ENCODE assay signal across 14 mouse cellular contexts in the genomic region with DNA sequence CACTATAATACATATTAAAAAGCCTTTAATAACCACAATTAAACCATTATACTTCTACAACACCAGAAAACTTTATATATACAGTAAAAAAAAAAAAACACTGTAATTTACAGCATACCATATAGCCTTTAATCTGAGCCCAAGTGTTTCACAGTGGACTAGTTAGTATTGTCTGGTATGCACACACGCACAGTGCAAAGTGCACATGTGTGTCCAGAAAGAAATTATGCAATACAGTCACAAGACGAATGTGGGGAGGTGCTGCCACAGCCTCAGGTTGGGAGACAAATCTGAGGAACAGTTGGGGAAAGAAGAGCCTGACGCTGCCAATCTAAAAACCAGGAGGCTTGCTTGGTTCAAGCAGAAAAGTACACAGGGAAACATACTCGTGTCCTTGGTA. TPM values are rescaled to one million over a fixed set of nuclear protein-coding genes. Genes with fewer than 3 reads are reported as not detected.
A peak's percentile ranks its signal among the peaks of the same experiment; 100 is the strongest.
DNase-seq lines count a peak whose midpoint lies in the region; ATAC-seq and TF ChIP-seq lines count a peak whose summit lies in the region.
"Had no signal": no experiment of that assay in that cellular context is flagged by ENCODE, and none has a peak within 500 bp of the region (broad histone marks: within the 10 kb centered on the region; RNA-seq: fewer than 3 reads in every experiment).

No protein-coding gene starts in this region.

- H3K27me3 ChIP-seq in kidney, adult 2 months (replicated peaks; ENCODE audit: control insufficient read depth, insufficient read depth, low read length), result no peaks in the 10 kb centered on the region
- no peaks in the 10 kb centered on the region for H3K27me3 ChIP-seq in kidney, embryonic 16.5 days (ENCODE audit: insufficient read depth, low read length)
- no peaks in the 10 kb centered on the region for H3K27me3 ChIP-seq in liver, embryonic 16.5 days (ENCODE audit: control insufficient read depth, insufficient read depth, low read depth, low read length)
- H3K27me3 ChIP-seq in liver, embryonic 12.5 days (replicated peaks), result no peaks in the 10 kb centered on the region
- no peaks in the 10 kb centered on the region for H3K27me3 ChIP-seq in intestine, embryonic 16.5 days (replicated peaks; ENCODE audit: control insufficient read depth, insufficient read depth, low read length)
- H3K27me3 ChIP-seq in hindbrain, embryonic 16.5 days (replicated peaks; ENCODE audit: control insufficient read depth, insufficient read depth, low read length), result no peaks in the 10 kb centered on the region
- H3K27me3 ChIP-seq: embryonic facial prominence, embryonic 12.5 days; forebrain, embryonic 15.5 days; hindbrain, embryonic 12.5 days had no signal

- no peaks in the 10 kb centered on the region for H3K4me1 ChIP-seq in kidney, adult 2 months (ENCODE audit: control insufficient read depth, insufficient read depth, low read length)
- no peaks in the 10 kb centered on the region for H3K4me1 ChIP-seq in kidney, embryonic 16.5 days (ENCODE audit: insufficient read depth, low read length)
- no peaks in the 10 kb centered on the region for H3K4me1 ChIP-seq in liver, embryonic 16.5 days (ENCODE audit: control insufficient read depth, low read depth, low read length)
- no peaks in the 10 kb centered on the region for H3K4me1 ChIP-seq in liver, embryonic 12.5 days
- H3K4me1 ChIP-seq in intestine, embryonic 16.5 days (ENCODE audit: control insufficient read depth, insufficient read depth, low read length), result no peaks in the 10 kb centered on the region
- H3K4me1 ChIP-seq in hindbrain, embryonic 16.5 days (ENCODE audit: control insufficient read depth, insufficient read depth, low read depth, low read length), result no peaks in the 10 kb centered on the region
- H3K4me1 ChIP-seq: embryonic facial prominence, embryonic 12.5 days; forebrain, embryonic 15.5 days; heart, embryonic 10.5 days; hindbrain, embryonic 12.5 days had no signal

- no peaks in the 10 kb centered on the region for H3K36me3 ChIP-seq in kidney, adult 2 months (ENCODE audit: control insufficient read depth, insufficient read depth, low read length)
- no peaks in the 10 kb centered on the region for H3K36me3 ChIP-seq in kidney, embryonic 16.5 days (ENCODE audit: insufficient read depth, low read length)
- no peaks in the 10 kb centered on the region for H3K36me3 ChIP-seq in liver, embryonic 16.5 days (ENCODE audit: control insufficient read depth, insufficient read depth)
- H3K36me3 ChIP-seq in liver, embryonic 12.5 days, result no peaks in the 10 kb centered on the region
- H3K36me3 ChIP-seq in intestine, embryonic 16.5 days (ENCODE audit: control insufficient read depth, insufficient read depth, low read length), result no peaks in the 10 kb centered on the region
- no peaks in the 10 kb centered on the region for H3K36me3 ChIP-seq in hindbrain, embryonic 16.5 days (ENCODE audit: control insufficient read depth, insufficient read depth, low read length)
- H3K36me3 ChIP-seq: embryonic facial prominence, embryonic 12.5 days; forebrain, embryonic 15.5 days; heart, embryonic 10.5 days; hindbrain, embryonic 12.5 days had no signal

- H3K4me3 ChIP-seq in kidney, adult 2 months (ENCODE audit: insufficient read depth, low read depth, low read length), result no peak overlapping the region
- no peak overlapping the region for H3K4me3 ChIP-seq in kidney, embryonic 16.5 days (ENCODE audit: low read length)
- H3K4me3 ChIP-seq in liver, embryonic 16.5 days (ENCODE audit: low read depth, low read length), result no peak overlapping the region
- H3K4me3 ChIP-seq in liver, embryonic 12.5 days, result no peak overlapping the region
- 0 out of 2 replicates have a peak overlapping the region, but pooled peaks have one; percentile 1 for H3K4me3 ChIP-seq in intestine, embryonic 16.5 days (ENCODE audit: low read length)
- H3K4me3 ChIP-seq in hindbrain, embryonic 16.5 days (ENCODE audit: low read length), result no peak overlapping the region
- H3K4me3 ChIP-seq: embryonic facial prominence, embryonic 12.5 days; forebrain, embryonic 15.5 days; heart, embryonic 10.5 days; hindbrain, embryonic 12.5 days had no signal

- 56% methylated on average over 4 of the region's 4 CpGs for WGBS in kidney, adult 2 months
- WGBS in kidney, embryonic 16.5 days, result 73% methylated on average over 4 of the region's 4 CpGs
- WGBS in liver, embryonic 16.5 days (ENCODE audit: insufficient replicate concordance), result 50% methylated on average over 4 of the region's 4 CpGs
- WGBS in liver, embryonic 12.5 days (ENCODE audit: insufficient replicate concordance), result 53% methylated on average over 4 of the region's 4 CpGs
- 55% methylated on average over 4 of the region's 4 CpGs for WGBS in intestine, embryonic 16.5 days
- WGBS in hindbrain, embryonic 16.5 days, result 77% methylated on average over 4 of the region's 4 CpGs

- no peaks in the 10 kb centered on the region for H3K9me3 ChIP-seq in kidney, embryonic 16.5 days (ENCODE audit: low read length)
- no peaks in the 10 kb centered on the region for H3K9me3 ChIP-seq in liver, embryonic 16.5 days (replicated peaks; ENCODE audit: control insufficient read depth, low read length)
- H3K9me3 ChIP-seq in liver, embryonic 12.5 days (replicated peaks), result no peaks in the 10 kb centered on the region
- no peaks in the 10 kb centered on the region for H3K9me3 ChIP-seq in intestine, embryonic 16.5 days (ENCODE audit: control insufficient read depth, low read length)
- H3K9me3 ChIP-seq in hindbrain, embryonic 16.5 days (ENCODE audit: control insufficient read depth, low read length), result no peaks in the 10 kb centered on the region
- H3K9me3 ChIP-seq: embryonic facial prominence, embryonic 12.5 days; forebrain, embryonic 15.5 days; heart, embryonic 10.5 days; hindbrain, embryonic 12.5 days had no signal

- no peak overlapping the region for H3K4me2 ChIP-seq in kidney, embryonic 16.5 days (replicated peaks; ENCODE audit: low read depth, low read length)
- no peak overlapping the region for H3K4me2 ChIP-seq in liver, embryonic 16.5 days (ENCODE audit: low read depth, low read length)
- H3K4me2 ChIP-seq in liver, embryonic 12.5 days, result no peak overlapping the region
- H3K4me2 ChIP-seq in intestine, embryonic 16.5 days (ENCODE audit: low read depth, low read length), result no peak overlapping the region
- no peak overlapping the region for H3K4me2 ChIP-seq in hindbrain, embryonic 16.5 days (ENCODE audit: low read length)
- H3K4me2 ChIP-seq: embryonic facial prominence, embryonic 12.5 days; forebrain, embryonic 15.5 days; hindbrain, embryonic 12.5 days had no signal

- H3K9ac ChIP-seq in kidney, embryonic 16.5 days (replicated peaks; ENCODE audit: low read length), result no peak overlapping the region
- H3K9ac ChIP-seq in liver, embryonic 16.5 days (ENCODE audit: low read depth, low read length), result no peak overlapping the region
- no peak overlapping the region for H3K9ac ChIP-seq in liver, embryonic 12.5 days
- H3K9ac ChIP-seq in intestine, embryonic 16.5 days (ENCODE audit: low read depth, low read length), result no peak overlapping the region
- H3K9ac ChIP-seq in hindbrain, embryonic 16.5 days (ENCODE audit: low read depth, low read length), result no peak overlapping the region
- H3K9ac ChIP-seq: embryonic facial prominence, embryonic 12.5 days; forebrain, embryonic 15.5 days; hindbrain, embryonic 12.5 days had no signal

- no peak for TF ChIP-seq CTCF in kidney, adult 2 months (conservative IDR thresholded peaks at IDR 0.05; ENCODE audit: insufficient read depth, insufficient read length, low read depth, low read length)

- peak; percentile 5 for DNase-seq in kidney, adult 2 months
- DNase-seq in cerebellum, adult 18-20 months, result no peak

- TF ChIP-seq POLR2A in kidney, adult 2 months (IDR thresholded peaks at IDR 0.05; ENCODE audit: low read depth, low read length), result no peak

- ATAC-seq in kidney, embryonic 16.5 days (ENCODE audit: low FRiP score, low TSS enrichment), result no peak
- peak; percentile 50; the same call in 1 of the 2 replicates for ATAC-seq in liver, embryonic 16.5 days (ENCODE audit: low read depth)
- ATAC-seq in liver, embryonic 12.5 days, result no peak
- peak; percentile 92 for ATAC-seq in intestine, embryonic 16.5 days
- ATAC-seq in hindbrain, embryonic 16.5 days, result no peak
- ATAC-seq: forebrain, embryonic 15.5 days had no signal

- H3K27ac ChIP-seq in kidney, adult 2 months (ENCODE audit: insufficient read depth, low read depth, low read length), result no peak overlapping the region
- H3K27ac ChIP-seq in kidney, embryonic 16.5 days (ENCODE audit: low read length), result no peak overlapping the region
- H3K27ac ChIP-seq in liver, embryonic 16.5 days (ENCODE audit: low read length), result no peak overlapping the region
- H3K27ac ChIP-seq in liver, embryonic 12.5 days, result no peak overlapping the region
- peak overlapping the region; percentile 25; the same call in 1 of the 2 replicates for H3K27ac ChIP-seq in intestine, embryonic 16.5 days (ENCODE audit: low read length)
- H3K27ac ChIP-seq in hindbrain, embryonic 16.5 days (ENCODE audit: low read depth, low read length), result no peak overlapping the region
- H3K27ac ChIP-seq: embryonic facial prominence, embryonic 12.5 days; forebrain, embryonic 15.5 days; heart, embryonic 10.5 days; hindbrain, embryonic 12.5 days; hindbrain, postnatal 0 days had no signal

RNA-seq across cellular contexts. Expression of gene Gm14569, which starts 42.1 kb away (rescaled TPM):
- not detected in 2 replicates for polyA plus RNA-seq in kidney, adult 2 months (2012; rRNA removed)
- not detected in 2 replicates for polyA plus RNA-seq in kidney, embryonic 16.5 days (2015; fragmentation: Nextera tagmentation; extraction: Ambion mirVana)
- not detected in 2 replicates for polyA plus RNA-seq in liver, embryonic 16.5 days (2015; fragmentation: Nextera tagmentation; extraction: Ambion mirVana)
- polyA plus RNA-seq in liver, embryonic 12.5 days (2016; fragmentation: Nextera tagmentation; extraction: Ambion mirVana), result not detected in 2 replicates
- polyA plus RNA-seq in intestine, embryonic 16.5 days (2015; fragmentation: Nextera tagmentation; extraction: Ambion mirVana), result not detected in 2 replicates
- polyA plus RNA-seq in hindbrain, embryonic 16.5 days (2015; fragmentation: Nextera tagmentation; extraction: Ambion mirVana), result 0.03 and 0.26 TPM in 2 replicates
- polyA plus RNA-seq: embryonic facial prominence, embryonic 12.5 days; forebrain, embryonic 11.5 days; forebrain, embryonic 15.5 days; heart, embryonic 10.5 days; heart, embryonic 14.5 days; hindbrain, embryonic 12.5 days; hindbrain, postnatal 0 days had no signal

Comparison
In these comparisons a context has a peak if more than half of its experiments do, and no peak if none do; other contexts are left out.
1. ATAC-seq: peak in liver, embryonic 16.5 days (single experiment) and intestine, embryonic 16.5 days (single experiment); none in kidney, embryonic 16.5 days (single experiment), liver, embryonic 12.5 days (single experiment) and hindbrain, embryonic 16.5 days (single experiment).